15 mouse cellular contexts compared by ENCODE assay signal in genomic region chr6:94936206-94936605, GRCm38 (mm10).
"Had no signal": no experiment of that assay in that cellular context is flagged by ENCODE, and none has a peak within 500 bp of the region (broad histone marks: within the 10 kb centered on the region; RNA-seq: fewer than 3 reads in every experiment).

No protein-coding gene starts in this region.

- DNase-seq: retina, postnatal 1 day; right cerebral cortex, adult 18-20 months; right cerebral cortex, postnatal 14 days; right cerebral cortex, postnatal 25 days; right cerebral cortex, postnatal 4 days; spleen, adult 18-20 months; thymus, adult 18-20 months; thymus, adult 2 months; thymus, postnatal 14 days; thymus, postnatal 25 days; thymus, postnatal 36 days; thymus, postnatal 4 days had no signal

- H3K27ac ChIP-seq: neural tube, embryonic 15.5 days; stomach, embryonic 15.5 days; stomach, postnatal 0 days had no signal

- H3K4me2 ChIP-seq: neural tube, embryonic 15.5 days; stomach, embryonic 15.5 days had no signal

- H3K4me1 ChIP-seq: neural tube, embryonic 15.5 days; stomach, embryonic 15.5 days had no signal

- H3K36me3 ChIP-seq: neural tube, embryonic 15.5 days; stomach, embryonic 15.5 days had no signal

- H3K9me3 ChIP-seq: neural tube, embryonic 15.5 days; stomach, embryonic 15.5 days had no signal

- H3K27me3 ChIP-seq: neural tube, embryonic 15.5 days; stomach, embryonic 15.5 days had no signal

- H3K9ac ChIP-seq: neural tube, embryonic 15.5 days; stomach, embryonic 15.5 days had no signal

- H3K4me3 ChIP-seq: neural tube, embryonic 15.5 days; stomach, embryonic 15.5 days had no signal
